Mouse (Mus musculus): ENCODE measurements around the gene Zfp605. TPM values are rescaled to one million over a fixed set of nuclear protein-coding genes. Genes with fewer than 3 reads are reported as not detected.
"Not testable (repeated sequence)": the region's sequence is repeated elsewhere in the genome, so short reads cannot be mapped to it uniquely, and the experiment has no call there.

Gene Zfp605
- 0.56 and 0.67 TPM in 2 replicates for polyA plus RNA-seq (2012)

DNA sequence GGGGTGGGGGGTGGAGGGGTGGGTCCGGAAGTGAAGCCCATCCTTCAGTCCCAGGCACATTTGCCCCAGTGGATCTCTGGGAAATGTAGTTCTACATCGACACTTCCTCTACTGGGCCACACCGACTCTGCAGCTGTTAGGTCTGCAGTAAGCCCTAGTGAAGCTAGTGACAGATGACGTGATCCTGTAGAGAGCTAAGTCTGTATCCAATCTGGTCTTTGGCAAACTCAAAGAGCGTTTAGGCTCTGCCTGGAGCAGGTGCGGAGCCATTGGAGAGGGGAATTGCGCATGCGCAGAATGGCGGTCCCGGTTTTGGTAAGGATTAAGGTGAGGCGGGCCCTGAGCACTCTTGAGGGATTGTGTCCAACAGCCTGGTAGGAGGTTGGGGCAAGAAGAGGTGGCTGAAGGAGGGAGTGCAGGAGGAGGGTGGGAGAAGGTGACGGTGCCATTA lies at the start of gene Zfp605:
TSS of gene Zfp605 (plus strand) at position 102 of the 451 bp plus-strand sequence.
- TF ChIP-seq GATA1 (IDR thresholded peaks at IDR 0.05; ENCODE audit: low read length): no peak

DNA sequence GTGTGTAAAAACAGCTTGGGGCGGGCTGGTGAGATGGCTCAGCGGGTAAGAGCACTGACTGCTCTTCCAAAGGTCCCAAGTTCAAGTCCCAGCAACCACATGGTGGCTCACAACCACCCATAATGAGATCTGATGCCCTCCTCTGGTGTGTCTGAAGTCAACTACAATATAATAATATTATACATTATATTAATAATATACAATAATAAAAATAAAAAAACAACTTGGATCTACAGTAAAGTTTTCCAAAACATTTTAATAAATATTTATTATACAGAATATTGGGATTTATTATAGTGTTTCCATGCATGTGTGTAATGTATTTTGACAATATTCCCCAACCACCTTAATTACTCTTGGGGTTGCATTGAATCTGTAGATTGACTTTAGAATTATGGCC lies 37.5 kb upstream of the Zfp605 start, which contains the start of gene Gm17655:
TSS of gene Gm17655 (minus strand) at position 101 of the 400 bp plus-strand sequence.
- not testable (repeated sequence) for TF ChIP-seq GATA1 (IDR thresholded peaks at IDR 0.05; ENCODE audit: low read length)

GRCm38 (mm10) chr5:110082961-110083360 lies 26.9 kb upstream of the Zfp605 start:
- TF ChIP-seq GATA1 (IDR thresholded peaks at IDR 0.05; ENCODE audit: low read length): no peak

GRCm38 (mm10) chr5:110086161-110086866 lies 23.6 kb upstream of the Zfp605 start:
- no peak for TF ChIP-seq GATA1 (IDR thresholded peaks at IDR 0.05; ENCODE audit: low read length)

- TF ChIP-seq GATA1 (IDR thresholded peaks at IDR 0.05; ENCODE audit: low read length): no peak
Observed at GRCm38 (mm10) chr5:110091546-110091945, 18.3 kb upstream of the Zfp605 start.

DNA sequence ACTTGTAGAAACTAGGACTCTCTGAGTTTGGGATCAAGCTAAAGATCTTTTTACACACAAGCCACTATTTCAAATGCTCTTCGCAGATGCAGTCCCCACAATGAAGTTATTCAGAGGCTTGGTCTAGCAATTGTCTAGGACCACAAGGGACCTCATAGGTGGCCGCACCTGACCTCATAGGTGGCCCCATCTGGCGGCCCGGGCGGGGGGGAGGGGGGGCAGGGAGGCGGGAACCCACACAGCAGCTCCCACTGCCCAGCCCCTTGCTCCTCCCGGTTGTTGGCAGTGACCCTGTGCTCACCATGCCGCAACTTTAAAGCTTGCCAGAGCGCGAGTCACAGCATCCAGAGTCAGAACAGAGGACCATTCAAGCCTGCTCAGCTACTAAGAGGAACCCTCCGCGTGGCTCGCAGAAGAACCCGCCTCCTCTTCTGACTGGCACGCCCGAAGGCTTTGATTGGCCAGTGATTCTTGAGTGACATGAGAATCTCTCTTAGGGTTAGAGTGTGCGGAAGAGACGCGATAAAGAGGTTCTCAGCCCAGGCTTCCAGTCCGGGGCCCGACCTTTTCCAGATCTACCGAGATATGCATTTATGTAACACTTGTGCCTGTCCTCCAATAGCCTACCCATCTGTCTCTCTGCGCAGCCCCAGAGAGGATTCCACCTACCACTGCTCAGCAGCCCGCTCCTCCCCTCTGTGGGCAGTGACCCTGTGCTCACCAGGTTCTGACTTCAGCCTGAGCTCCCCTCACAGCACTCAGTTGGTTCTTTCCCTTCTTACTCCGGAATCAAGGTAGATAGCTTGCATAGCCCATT lies 15.7 kb upstream of the Zfp605 start, which contains the start of gene Gm35315:
TSS of gene Gm35315 (minus strand) at position 391 of the 817 bp plus-strand sequence.
- no peak for TF ChIP-seq GATA1 (IDR thresholded peaks at IDR 0.05; ENCODE audit: low read length)

- no peak for TF ChIP-seq GATA1 (IDR thresholded peaks at IDR 0.05; ENCODE audit: low read length)
Observed at GRCm38 (mm10) chr5:110094847-110095213, 15.1 kb upstream of the Zfp605 start.

DNA sequence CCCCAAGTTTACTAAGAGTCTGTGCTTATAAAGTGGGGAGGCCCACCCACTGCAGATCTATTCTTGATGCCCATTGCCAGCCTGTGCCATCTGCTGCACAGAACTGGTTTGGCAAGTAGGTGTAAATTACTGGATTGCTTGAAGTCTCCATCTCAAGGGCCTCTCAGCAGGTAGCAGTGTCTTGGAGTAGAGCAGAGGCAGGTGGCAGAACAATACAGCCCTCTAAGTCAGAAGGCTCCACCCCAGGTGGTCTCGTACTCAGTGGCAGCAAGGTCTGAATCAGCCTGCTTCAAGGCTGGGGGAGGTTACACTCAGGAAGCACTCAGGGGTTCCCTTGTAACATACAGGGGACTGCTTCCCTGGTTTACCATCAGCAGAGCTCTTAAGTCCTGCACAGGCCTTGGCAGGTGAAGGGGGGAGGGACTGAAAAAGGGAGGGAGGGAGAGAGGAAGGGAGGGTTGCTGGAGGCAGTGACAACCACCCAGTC lies 10.9 kb upstream of the Zfp605 start:
- TF ChIP-seq GATA1 (IDR thresholded peaks at IDR 0.05; ENCODE audit: low read length): no peak

GRCm38 (mm10) chr5:110099656-110100580 lies 10.0 kb upstream of the Zfp605 start, which contains the start of gene Plcxd1:
Gene Plcxd1, plus strand, starts transcription at chr5:110099969.
- no peak for TF ChIP-seq GATA1 (IDR thresholded peaks at IDR 0.05; ENCODE audit: low read length)

GRCm38 (mm10) chr5:110100921-110101631 lies 8.8 kb upstream of the Zfp605 start:
- TF ChIP-seq GATA1 (IDR thresholded peaks at IDR 0.05; ENCODE audit: low read length): no peak

- no peak for TF ChIP-seq GATA1 (IDR thresholded peaks at IDR 0.05; ENCODE audit: low read length)
Observed at GRCm38 (mm10) chr5:110101716-110102347, 8.1 kb upstream of the Zfp605 start.

- TF ChIP-seq GATA1 (IDR thresholded peaks at IDR 0.05; ENCODE audit: low read length): no peak
Observed at GRCm38 (mm10) chr5:110102429-110102828, 7.5 kb upstream of the Zfp605 start.

DNA sequence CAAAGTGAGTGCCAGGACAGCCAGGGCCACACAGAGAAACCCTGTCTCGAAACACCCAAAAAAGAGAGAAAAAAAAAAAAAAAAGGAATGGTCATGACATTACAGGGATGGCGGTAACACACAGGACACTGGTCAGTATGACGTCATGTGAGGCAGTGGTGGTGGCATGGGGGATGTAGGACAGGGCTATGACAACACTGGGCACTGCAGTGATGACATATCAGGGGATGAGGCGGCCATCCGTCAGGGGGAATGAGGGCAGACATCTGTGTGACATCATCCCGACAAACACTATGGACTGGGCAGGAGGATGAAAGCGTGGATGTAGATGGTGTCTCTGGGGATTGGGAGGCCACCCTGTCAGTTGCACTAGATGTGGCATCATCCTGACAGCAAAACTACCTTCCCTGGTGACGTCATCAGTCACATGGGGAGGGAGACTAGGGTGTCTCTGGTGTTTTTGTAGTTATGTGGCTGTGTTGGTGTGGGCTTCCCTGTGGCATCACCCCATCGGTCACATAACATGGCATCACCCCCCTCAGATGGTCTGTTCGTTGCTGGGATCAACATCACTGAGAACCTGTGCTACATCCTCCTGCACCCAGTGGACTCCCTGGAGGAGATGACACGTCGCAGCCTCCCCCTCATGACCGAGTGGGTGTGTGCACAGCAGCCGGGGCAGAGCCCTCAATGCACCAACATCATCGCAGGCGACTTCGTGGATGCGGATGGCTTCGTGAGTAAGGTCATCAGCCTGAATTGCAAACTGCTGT lies 6.9 kb upstream of the Zfp605 start:
- TF ChIP-seq GATA1 (IDR thresholded peaks at IDR 0.05; ENCODE audit: low read length): no peak

Measured in G1E-ER4 (cell line).